Mouse (Mus musculus): ENCODE measurements at regions not wholly inside any gene's neighbourhood (a gene's known extent, or its start where the extent isn't known, plus 50 kb on each side); places are given as distances from the start of the nearest gene placed in this dataset.

DNA sequence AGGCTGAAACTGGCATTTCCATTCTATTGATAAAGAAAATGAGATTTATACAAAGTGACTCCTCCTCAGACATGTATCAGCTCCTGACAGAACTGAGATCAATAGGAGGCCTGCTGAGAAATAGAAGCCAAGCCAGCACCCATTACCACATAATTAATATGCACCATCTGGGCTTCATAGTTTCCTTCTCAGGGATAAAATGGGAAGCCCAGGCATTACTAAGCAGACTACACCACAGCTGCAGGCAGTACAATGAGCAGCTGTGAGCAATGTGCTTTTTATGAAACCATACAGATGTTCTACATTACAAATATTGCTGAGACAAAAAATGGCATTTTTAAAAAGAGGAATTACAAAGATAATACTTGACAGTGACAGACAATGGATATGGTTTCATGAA lies 950.1 kb downstream of the Otol1 start:
- DNase-seq, result no peak

GRCm38 (mm10) chr3:70962498-70962897 lies 955.1 kb downstream of the Otol1 start:
- peak; percentile 31 to 48 for DNase-seq

DNA sequence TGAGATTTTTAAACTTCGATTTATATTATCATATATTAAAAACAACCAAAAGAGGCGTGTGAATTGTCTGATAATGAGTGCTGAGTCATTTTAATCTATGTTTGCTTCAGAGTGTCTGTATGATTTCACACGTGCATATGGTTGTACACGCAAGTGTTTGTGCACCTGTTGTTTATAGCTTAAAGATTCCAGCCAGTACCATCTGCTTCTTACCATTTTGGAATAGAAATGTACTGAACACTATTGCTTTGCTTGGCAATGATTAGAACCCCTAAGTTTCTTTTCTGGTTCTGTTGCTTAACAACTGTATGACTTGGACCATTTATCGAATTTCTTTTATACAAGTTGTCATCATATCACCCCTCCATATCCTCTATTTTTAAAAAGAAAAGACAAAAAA lies 969.5 kb downstream of the Otol1 start:
- DNase-seq, result no peak

DNA sequence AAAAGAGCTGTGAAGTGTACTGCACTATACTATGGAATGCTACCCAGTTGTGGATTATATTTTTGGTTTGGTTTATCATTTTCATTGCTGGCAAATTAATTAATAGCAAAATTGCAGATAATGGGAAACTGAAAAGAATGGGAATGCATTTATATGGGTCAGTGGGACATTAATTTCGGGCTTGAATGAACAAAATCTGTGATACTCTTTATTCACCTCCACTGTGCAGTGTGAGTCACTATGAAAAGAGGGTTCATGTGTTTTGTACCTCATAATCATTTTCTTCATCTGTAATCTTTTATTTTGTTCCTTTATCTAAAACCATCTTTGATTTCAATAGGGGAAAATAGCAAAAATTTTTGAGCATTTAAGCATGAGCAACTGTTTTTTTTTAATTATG lies 983.5 kb downstream of the Otol1 start:
- DNase-seq, result no peak

DNA sequence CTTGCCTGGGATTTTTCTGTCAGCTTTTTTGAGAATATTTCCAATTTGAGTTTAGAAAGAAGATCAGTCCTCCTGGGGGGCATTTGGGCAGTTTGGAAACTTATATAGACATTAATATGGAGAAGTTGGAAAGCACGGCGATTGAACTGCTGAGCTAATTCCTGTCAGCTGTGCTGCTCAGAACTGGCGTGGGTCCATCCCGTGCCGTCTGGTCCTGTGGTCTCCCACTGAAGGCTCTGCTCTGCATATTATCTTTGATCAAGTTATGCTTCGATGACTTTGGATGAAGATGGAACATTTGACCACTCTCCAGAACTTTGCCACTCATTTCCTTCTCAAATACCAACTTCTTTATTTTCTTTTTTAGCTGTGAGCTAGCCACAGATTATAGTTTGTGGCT lies 995.6 kb downstream of the Otol1 start:
- peak; percentile 14 to 27 for DNase-seq

All from cerebellum, adult 18-20 months (tissue).